Mouse (Mus musculus) testis, postnatal 10 days (tissue): ENCODE results near the gene Scarb1.
A peak's percentile ranks its signal among the peaks of the same experiment; 100 is the strongest.
"Not testable (repeated sequence)": the region's sequence is repeated elsewhere in the genome, so short reads cannot be mapped to it uniquely, and the experiment has no call there.

Experiments used
- DNase-seq: peaks from one replicate; pipeline ENCODE4 v3.0.0; 2021; ENCODE audit warnings: low spot score

The Scarb1 gene

DNA sequence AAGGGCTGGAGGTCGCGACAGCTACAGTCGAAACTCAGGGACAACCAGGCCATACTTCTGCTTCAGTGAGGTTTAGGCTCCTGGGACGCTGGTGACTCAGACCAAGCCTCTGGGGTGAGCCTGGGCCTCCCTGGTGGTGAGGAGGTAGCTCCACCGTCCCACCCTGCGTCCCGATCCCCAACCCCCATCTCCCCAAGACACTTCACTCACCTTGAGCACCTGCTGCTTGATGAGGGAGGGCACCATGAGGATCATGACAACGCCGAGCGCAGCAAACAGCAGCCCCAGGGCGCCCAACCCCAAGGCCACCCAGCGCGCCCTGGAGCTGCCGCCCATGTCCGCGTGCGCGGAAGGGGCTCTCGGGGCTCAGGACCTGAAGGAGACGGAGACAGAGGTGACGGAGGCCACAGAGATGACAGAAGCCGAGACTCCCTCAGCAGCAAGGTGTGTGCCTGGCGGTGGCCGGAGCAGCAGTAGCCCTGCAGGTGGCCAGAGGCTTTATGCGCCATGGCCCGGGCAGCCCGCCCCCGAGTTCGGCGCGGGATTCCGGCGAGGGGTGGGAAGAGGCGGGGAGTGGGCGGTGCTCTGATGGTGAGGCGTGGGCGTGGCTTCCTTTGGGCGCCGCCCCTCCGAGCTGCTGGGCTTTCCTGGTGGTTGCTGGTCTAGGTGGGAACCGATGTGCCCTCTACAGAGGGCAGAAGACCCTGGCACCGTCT, at the start of gene Scarb1:
Scarb1 (minus strand) TSS at position 548 of the 716 bp plus-strand sequence.
- DNase-seq: peak; percentile 97

DNA sequence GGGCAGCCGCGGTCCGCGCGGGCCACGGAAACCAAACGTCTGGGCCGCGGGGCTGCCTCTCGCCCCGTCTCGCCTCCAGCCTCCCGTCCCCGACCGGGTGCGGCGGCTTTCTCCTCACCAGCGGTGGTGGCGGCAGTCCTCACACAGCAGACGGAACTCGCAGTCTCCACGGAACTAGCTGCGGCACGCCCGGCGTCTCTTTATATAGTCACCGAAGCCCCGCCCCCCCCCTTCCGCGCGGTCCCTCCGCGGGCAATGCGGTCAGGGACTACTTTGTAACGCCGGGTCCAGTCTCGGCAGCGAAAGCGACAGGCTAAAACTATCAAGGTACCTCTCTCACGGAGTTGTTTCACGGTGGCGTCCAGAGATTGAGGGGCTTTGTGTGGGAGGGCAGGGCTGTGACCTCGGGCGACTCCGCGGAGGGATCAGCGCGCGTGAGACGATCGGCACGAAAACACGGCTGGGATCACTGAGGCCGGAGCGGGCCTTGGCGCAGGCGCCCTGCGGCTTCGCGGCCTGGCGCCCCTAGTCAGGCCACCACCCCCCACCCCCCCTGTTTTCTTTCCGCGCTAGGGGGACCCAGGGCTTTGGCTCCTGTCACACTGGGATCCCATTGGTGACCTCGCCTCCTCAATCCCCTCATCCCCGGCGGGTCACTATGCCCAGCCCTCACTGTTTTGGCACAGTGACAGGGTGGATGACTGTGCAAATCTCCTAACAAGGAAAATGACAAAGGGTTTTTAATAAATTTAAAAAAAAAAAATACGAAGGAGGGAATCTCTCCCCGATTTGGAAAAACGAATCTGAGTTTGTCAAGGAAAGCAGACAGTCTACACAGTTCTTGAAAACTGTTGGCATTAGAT, 48.9 kb upstream of the Scarb1 start, which contains the start of gene Ubc:
Ubc (minus strand) TSS at position 624 of the 863 bp plus-strand sequence.
- DNase-seq: peak; percentile 94

DNA sequence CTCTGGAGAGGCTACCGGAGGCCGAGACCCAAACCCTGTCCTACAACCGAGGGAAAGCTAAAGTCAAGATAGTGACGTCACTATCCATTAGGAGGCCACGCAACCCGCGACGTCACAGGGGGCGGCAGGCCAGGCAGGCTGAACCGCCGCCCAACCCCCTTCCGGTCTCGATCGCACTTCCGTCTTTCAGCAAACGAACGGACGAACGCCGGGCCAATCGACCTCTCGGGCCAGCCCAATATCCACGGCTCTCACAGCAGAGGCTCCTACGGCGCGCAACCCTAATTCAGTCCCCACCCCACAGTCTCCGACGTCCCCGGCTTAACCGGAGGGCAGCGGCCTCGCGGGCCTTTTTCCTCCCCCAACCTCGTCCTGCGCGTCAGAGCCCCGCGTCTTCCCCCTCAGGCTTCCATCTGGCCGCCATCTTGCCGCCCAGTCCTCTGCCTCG, 48.3 kb upstream of the Scarb1 start, which contains the start of gene Gm10382:
Gm10382 (plus strand) TSS at position 192 of the 448 bp plus-strand sequence.
- DNase-seq: peak; percentile 92

DNA sequence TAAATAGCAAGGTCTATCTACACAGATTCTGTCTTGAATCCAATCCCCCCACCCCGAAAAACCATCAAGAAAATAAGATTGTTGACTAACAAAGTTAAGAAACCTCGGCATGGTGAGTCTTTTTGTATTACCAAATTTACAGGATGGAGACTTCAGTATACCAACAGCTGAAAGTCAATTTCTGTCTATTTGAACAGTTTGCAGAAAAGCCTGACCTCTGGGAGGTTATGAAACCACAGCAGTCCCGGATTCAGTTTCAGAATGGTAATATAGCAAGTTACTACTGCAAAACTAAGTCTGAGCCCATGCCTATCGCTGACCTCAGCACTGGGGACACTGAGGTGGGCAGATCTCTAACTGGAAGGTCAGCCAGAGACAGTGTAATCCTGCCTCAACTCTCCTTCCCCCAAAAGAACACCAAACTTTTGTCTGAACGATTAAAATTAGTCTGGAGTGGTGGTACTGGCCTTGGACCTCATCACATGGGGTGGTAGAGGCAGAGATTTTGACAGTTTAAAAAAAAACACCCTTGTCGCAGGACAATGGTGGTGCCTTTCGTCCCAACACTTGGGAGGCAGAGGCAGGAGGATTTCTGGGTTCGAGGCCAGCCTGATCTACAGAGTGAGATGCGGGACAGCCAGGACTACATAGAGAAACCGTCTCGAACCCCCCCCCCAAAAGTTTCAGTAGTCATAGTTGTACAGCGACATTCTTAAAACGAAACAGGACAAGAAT, 47.6 kb upstream of the Scarb1 start:
- DNase-seq: no peak

DNA sequence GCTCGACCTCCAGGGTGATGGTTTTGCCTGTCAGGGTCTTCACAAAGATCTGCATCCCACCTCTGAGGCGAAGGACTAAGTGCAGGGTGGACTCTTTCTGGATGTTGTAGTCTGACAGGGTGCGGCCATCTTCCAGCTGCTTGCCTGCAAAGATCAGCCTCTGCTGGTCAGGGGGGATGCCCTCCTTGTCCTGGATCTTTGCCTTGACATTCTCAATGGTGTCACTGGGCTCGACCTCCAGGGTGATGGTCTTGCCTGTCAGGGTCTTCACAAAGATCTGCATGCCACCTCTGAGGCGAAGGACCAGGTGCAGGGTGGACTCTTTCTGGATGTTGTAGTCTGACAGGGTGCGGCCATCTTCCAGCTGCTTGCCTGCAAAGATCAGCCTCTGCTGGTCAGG, 46.4 kb upstream of the Scarb1 start:
- DNase-seq: not testable (repeated sequence)

DNA sequence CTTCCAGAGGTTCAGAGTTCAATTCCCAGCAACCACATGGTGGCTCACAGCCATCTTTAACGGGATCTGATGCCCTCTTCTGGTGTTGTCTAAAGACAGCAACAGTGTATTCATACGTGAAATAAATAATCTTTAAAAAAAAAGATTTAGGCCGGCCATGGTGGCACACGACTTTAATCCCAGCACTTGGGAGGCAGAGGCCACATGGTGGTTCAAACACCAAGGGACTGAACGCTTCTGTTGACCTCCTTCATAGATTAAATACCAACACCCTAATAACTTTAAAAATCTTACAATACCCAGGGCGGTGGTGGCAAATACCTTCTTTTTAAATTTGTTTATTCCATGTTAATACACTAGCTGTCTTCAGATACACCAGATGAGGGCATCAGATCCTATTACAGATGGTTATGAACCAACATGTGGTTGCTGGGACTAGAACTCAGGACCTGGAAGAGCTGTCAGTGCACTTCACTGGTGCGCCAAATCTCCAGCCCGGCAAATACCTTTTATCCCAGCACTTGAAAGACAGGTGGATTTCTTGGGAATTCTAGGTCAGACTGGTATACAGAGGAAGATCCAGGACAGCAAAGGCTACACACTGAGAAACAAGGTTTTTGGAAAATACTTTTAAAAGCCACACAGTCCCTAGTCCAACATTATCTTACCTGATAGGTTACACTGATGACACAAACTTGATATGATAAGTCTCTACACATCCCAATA, 44.5 kb upstream of the Scarb1 start:
- DNase-seq: no peak

DNA sequence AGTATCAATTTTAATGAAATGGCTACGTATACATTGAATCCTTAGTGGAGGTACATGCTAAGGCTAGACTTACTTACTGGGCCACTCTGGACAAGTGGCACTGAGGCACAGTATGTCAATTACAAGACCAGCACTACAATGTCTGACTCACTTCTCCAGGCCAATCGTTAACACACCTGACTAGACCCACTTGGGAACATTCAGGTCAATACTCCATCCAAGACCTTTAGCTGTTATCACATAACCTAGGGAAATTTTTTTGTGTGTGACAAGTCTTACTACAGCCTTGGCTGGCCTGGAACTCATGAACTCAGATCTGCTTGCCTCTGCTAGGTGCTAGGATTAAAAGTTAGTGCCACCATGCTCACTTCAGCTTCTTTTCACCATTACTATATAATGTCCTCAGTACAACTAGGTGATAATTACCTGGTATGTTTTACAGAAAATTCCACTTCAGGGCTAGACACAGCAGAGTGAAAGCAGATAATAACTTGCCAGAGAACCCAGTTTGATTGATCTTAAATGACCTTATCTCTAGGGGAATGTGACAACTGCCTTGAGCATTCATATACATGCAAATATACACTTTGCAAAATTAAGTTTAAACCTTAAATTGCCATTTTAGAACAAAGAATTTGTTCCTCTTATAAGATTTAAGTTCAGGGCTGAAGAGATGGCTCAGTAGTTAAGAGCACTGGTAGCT, 43.8 kb upstream of the Scarb1 start:
- DNase-seq: no peak

DNA sequence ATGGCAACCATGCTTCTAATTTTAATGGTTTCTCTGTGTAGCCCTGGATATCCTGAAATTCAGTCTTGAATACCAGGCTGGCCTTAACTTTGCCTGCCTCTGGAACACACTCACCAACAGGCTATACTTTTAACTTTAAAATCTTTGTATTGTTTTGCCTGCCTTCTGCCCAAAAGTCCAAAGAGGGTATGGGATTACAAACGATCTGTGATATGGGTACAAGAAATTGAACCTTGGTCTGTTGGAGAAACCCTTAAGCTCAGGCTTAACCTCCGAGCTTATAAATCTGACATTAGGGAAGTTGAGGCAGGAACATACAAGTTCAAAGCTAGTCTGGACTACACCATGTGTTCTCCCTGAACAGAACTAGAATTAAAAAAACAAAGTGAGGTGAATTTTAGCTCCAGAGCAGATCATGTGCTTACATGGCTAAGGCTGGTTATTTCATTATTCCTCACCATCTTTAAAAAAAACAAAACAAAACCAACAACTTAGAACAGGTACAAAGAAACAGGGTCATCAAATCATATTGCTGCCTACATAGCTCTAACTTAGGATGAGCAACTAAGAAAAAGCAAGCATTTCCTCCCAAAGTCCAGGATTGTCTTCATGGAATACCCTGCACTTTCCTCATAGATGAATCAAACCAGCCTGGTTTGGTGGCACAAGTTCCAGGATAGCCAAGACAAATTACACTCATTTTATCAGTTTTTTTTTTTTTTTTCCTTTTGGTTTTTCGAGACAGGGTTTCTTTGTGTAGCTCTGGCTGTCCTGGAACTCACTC, 42.9 kb upstream of the Scarb1 start:
- DNase-seq: no peak

DNA sequence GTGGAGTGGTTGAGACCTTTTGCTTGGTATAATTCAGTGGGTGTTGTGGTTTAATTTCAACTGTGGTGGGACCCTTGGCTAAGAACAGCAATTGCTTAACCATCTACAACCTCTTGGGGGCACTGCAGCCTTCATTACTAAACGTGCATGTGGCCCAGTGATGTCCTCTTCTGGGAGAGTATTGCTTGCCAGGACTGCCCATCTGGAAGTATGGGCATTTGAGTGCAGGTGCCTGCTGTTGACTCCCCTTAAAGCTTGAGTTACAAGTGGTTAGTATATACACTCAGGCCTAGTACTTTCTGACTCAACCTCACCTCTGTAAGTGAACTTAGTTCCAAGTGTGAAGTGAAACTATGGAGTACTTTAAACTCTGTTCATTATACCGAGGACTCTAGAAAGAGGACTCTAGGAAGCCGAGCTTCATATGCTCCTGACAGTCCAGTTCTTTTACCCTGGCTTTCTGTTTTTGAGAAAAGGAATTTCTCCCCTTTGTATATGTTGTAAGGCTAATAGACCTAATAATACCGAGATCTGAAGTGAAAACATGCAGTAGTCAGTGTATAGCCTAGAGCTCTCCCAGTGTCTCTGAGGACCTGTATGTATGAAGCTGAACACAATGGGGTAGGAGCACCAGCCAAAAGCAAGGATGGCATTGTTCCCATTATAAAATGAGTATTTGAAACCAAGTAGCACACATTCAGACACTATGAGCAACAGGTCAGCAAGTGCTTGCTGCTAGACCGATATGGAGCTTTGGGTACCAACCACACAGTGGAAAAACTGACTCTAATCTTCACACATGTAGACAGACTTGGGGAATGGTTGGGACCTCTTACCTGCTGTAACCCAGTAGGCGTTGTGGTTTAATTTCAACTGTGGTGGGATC, 42.0 kb upstream of the Scarb1 start:
- DNase-seq: peak; percentile 68

DNA sequence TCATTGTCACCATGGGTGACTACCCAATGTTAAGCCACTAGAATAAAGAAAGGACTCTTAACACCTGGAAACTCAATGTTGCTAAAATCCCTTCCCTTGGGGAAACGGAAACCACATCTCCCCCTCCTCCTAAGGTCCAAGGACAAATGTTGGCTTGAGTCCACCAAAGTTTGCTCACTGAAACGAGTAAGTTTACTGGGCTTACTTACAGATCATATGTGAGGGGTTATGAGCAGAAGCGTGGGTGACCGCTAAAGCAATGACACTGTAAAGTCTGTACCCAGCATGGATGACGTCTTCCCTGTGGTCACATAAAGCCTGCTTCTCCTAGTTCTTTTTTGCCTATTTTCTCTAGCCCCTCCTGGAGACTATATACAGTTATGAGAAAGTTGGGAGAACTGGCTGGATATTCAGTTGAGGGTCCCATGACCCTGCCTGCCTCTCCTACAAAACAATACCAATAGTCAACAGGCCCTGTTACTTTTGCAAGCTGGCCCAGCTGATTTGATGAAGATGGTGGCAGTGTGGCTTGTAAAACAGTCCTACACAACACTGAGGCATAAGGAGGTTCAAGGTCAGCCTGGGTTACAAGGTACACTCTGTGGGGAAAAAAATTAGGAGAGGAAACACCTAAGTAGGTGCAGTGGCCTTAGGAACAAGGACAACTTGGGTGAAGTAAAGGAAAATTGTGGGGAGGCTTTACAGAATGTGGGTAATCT, 41.2 kb upstream of the Scarb1 start:
- DNase-seq: no peak

DNA sequence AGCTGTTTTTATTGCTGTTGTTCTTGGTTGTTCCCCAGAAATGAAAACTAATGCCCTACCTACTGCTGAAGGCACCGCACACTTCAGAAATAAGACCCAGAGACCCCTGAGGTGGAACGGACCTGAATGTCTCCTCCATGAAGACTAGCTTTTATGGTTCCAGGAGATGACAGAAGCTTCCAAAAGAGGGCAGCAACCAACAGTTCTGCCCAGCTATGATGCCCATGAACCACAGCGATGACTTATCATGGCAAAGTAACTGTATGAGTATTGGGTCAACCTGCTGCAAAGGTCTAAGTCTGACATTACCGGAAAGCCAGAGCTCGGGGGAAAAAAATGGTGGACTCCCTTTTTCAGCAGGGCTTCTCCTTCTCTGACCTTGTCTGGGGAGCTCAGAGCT, 38.0 kb upstream of the Scarb1 start:
- DNase-seq: no peak

DNA sequence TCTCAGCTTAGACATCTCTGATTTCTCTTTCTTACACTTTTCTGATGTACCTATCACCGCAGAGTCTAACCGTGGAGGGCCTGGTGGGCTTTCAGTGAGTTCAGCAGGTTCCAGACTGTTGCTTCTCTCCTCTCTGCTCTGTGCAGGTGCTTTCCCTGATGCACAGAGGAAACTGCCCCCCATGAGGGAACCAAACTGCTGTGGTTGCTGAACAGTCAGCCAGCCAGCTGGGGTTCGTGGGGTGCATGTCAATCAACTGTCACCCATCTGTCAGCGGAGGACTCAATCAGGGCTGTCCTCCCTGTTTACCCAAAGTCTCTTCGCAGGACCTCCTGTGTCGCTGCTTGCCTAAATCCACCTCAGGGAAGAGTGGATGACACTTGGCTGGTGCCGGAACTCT, 36.3 kb upstream of the Scarb1 start:
- no peak for DNase-seq

DNA sequence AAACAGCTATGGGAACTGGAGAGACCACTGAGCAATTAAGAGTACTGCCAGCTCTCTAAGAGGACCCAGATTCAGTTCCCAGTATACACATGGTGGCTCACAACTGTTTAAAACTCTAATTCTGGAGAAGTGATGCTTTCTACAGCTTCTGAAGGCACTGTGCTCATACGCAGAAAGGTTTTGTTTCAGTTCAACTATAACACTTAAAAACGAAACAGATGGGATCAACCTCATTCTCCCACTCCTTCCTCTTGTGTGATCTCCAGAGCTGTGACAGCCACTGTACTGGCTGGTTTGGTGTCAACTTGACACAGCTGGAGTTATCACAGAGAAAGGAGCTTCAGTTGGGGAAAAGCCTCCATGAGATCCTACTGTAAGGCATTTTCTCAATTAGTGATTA, 35.0 kb upstream of the Scarb1 start:
- no peak for DNase-seq

DNA sequence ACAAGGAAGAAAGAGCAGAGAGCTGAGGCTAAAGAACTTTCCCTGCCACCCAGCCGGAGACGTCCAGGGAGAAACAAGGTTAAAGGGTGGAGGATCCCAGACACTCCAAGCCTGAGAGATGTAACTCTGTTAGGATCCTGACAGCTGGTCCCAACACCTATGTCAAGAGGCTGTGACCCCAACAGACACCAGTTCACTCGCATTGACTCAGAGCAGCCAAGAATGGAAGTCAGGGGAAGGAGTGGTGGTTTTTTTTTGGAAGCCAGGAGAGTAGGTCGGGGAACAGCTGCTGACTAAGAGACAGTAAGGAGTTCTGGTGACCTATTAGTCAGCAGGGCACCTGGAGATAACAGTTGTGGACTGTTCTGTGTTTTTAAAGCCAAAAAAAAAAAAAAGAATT, 31.1 kb upstream of the Scarb1 start:
- DNase-seq: no peak

DNA sequence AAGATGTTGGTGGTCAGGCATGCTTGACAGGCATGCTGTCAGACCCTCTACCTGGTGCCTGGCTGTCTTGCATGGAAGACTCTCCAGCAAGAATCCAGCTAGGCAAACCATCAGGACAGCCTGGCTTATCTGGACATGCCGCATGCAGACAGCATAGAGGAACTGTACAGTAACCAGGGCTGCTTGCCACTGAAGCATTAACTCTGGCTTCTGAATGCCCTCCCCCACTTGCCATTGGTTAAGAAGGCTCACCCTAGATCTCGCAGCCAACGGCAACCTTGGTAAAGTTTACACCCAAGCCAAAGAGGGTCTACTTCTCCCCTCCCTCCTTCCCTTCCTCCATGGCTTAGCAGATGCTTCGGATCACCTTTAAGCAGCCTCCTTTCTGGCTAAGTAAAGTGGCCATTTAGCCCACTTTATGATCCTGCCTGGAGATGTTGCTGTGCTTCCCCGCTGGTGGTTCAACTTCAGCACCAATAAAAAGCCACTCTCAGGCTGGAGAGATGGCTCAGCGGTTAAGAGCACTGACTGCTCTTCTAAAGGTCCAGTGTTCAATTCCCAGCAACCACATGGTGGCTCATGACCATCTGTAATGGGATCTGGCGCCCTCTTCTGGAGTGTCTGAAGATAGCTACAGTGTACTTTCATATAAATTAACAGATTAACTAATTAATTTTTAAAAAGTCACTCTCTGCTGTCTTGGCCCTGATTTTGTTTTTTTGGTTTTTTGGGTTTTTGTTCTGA, 30.2 kb upstream of the Scarb1 start:
- no peak for DNase-seq

DNA sequence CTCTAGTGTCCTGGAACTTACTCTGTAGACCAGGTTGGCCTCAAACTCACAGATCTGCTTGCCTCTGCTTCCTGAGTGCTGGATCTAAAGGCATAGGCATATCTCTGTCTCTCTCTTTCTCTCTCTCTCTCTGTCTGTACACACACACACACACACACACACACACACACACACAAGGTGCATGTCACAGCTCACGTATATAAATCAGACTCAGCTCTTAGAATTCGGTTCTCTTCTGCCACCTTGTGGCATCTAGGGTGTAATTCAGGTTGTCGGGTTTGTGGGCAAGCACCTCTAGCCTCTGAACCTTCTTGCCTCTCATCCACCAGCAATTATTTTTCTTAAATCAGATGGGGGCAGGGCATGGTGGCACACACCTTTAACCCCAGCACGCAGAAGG, 27.7 kb upstream of the Scarb1 start:
- peak; percentile 62 for DNase-seq

DNA sequence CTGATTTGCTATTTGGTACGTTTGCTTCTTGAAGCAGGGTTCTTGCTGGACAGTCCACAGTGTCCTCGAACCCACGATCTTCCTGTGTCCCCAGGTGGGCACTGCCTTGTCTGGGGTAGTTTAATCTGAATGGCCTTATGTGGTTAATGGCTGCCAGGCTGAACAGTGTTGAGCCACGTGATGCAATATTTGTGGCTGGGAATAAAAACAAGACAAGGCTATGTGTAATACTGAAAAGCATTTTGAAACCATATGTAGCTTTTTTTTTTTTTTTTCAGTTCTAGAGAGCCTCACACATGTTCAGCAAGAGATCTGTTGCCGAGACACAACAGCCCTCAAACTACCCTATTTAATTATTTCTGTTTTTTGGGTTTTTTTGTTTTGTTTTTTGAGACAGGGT, 27.3 kb upstream of the Scarb1 start:
- no peak for DNase-seq
